Mouse (Mus musculus) midbrain, embryonic 13.5 days (tissue): ENCODE results near the gene Glcci1. TPM values are rescaled to one million over a fixed set of nuclear protein-coding genes. Genes with fewer than 3 reads are reported as not detected.

Source experiments
- ATAC-seq: fragments of 200-750 bp; cut with Nextera tagmentation; 2 replicates; pipeline ENCODE4 v1.8.0; 2017; ENCODE audit warnings: mild to moderate bottlenecking, moderate TSS enrichment, moderate library complexity
- H3K27ac ChIP-seq: fragments of 300-500 bp; sonication (generic); 2 replicates; pipeline ENCODE4 v1.5.1; 2015; ENCODE audit warnings: inconsistent platforms, mild to moderate bottlenecking, moderate library complexity
- H3K27me3 ChIP-seq: fragments of 300-500 bp; sonication (generic); 2 replicates; pipeline ENCODE4 v1.6.1; 2015; ENCODE audit warnings: mild to moderate bottlenecking, inconsistent platforms
- H3K36me3 ChIP-seq: fragments of 300-500 bp; sonication (generic); 2 replicates; pipeline ENCODE4 v1.6.1; 2015; ENCODE audit warnings: mild to moderate bottlenecking, inconsistent platforms
- H3K4me1 ChIP-seq: fragments of 300-500 bp; sonication (generic); replicated peaks from 2 replicates; pipeline ENCODE4 v1.6.1; 2015; ENCODE audit warnings: inconsistent platforms
- H3K4me2 ChIP-seq: fragments of 300-500 bp; sonication (generic); replicated peaks from 2 replicates; pipeline ENCODE4 v1.6.1; 2015; ENCODE audit warnings: moderate library complexity, mild to moderate bottlenecking, inconsistent platforms
- H3K4me3 ChIP-seq: fragments of 300-500 bp; sonication (generic); replicated peaks from 2 replicates; pipeline ENCODE4 v1.5.1; 2015; ENCODE audit warnings: mild to moderate bottlenecking, inconsistent platforms
- H3K9ac ChIP-seq: fragments of 300-500 bp; sonication (generic); replicated peaks from 2 replicates; pipeline ENCODE4 v1.6.1; 2015; ENCODE audit warnings: mild to moderate bottlenecking, inconsistent platforms
- H3K9me3 ChIP-seq: fragments of 300-500 bp; sonication (generic); 2 replicates; pipeline ENCODE4 v1.6.1; 2016; ENCODE audit warnings: mild to moderate bottlenecking, inconsistent platforms
- WGBS: fragments of 180-500 bp; shearing (Covaris S2); methylation state at CpG from one replicate; pipeline ENCODE4 v1.1.7; 2015; 5-methylcytosine and 5-hydroxymethylcytosine counted together
- polyA plus RNA-seq: library from polyadenylated mRNA; unstranded; fragments of >200 nt; fragmentation: Nextera tagmentation; extraction: Ambion mirVana; gene quantifications from 2 replicates; pipeline ENCODE4 v1.2.1, GENCODE M21; 2015

Gene Glcci1
- polyA plus RNA-seq, 1 experiment from 2014 or later: 14.6 TPM

DNA sequence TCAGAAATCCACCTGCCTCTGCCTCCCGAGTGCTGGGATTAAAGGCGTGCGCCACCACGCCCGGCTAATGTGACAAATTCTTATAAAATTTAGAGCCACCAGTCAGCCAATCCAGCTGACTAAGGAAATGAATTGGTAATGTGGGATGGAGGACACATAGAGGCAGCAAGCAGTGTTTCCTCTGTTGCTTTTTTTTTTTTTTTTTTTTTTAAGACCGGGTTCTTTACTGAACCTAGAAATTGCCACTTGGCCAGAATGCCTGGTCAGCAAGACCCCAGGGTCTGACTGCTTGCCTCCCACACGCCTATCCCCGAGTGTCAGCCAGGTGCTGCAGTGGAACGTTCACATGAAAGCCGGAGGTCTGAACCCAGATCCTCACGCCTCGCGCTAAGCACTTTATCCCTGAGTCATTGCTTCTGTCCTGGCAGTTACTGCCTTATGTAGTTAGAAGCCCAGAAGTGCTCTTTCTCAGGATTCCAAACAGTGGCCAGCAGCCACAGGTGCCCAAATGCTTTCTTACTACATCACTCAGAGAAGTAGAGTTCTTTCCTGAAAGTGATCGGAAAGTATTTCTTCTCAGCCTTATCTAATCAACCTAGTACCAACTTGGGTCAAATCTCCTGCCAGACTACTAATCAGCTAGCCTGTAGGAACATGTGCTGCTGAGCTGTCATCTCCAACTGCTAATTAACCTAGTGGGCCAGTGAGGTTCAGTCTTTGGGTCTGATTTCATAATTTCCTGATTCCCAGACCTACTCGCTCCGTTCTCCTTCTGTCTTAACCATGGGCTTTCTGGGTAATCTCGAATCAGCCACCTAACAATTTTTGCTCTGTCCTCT lies 24.7 kb upstream of the Glcci1 start:
- H3K36me3 ChIP-seq: no peaks in the 10 kb centered on the region
- H3K4me1 ChIP-seq: peaks cover 19% of the 10 kb centered on the region
- no peak overlapping the region for H3K9ac ChIP-seq
- no peak overlapping the region for H3K4me3 ChIP-seq
- H3K27ac ChIP-seq: no peak overlapping the region
- ATAC-seq: no peak
- H3K9me3 ChIP-seq: no peaks in the 10 kb centered on the region
- WGBS: 96% methylated on average over 17 of the region's 17 CpGs
- no peak overlapping the region for H3K4me2 ChIP-seq
- no peaks in the 10 kb centered on the region for H3K27me3 ChIP-seq

- Histone ChIP-seq H3K4me3 (no peak overlapping the region), H3K4me1 (peaks cover 19% of the 10 kb centered on the region), H3K9ac (no peak overlapping the region), H3K27me3 (no peaks in the 10 kb centered on the region), H3K4me2 (no peak overlapping the region), H3K27ac (no peak overlapping the region), H3K9me3 (no peaks in the 10 kb centered on the region), H3K36me3 (no peaks in the 10 kb centered on the region)
- no peak for ATAC-seq
- 86% methylated on average over 16 of the region's 16 CpGs for WGBS
Measured at GRCm38 (mm10) chr6:8485414-8486175, 23.8 kb upstream of the Glcci1 start.

- Histone ChIP-seq H3K27me3 (no peaks in the 10 kb centered on the region), H3K4me2 (peak overlapping the region; percentile 40; the same call in 1 of the 2 replicates)
- peak; percentile 62 for ATAC-seq
Measured at GRCm38 (mm10) chr6:8486391-8487043, 22.9 kb upstream of the Glcci1 start.

GRCm38 (mm10) chr6:8487044-8487853 lies 22.2 kb upstream of the Glcci1 start:
- ATAC-seq: peak; percentile 61
- Histone ChIP-seq H3K9me3 (no peaks in the 10 kb centered on the region), H3K4me2 (peak overlapping the region; percentile 40), H3K27me3 (no peaks in the 10 kb centered on the region), H3K9ac (0 out of 2 replicates have a peak overlapping the region, but pooled peaks have one; percentile 14), H3K27ac (peak overlapping the region; percentile 65; the same call in 1 of the 2 replicates), H3K36me3 (no peaks in the 10 kb centered on the region), H3K4me3 (no peak overlapping the region), H3K4me1 (peaks cover 19% of the 10 kb centered on the region)
- WGBS: 29% methylated on average over 20 of the region's 20 CpGs

More at GRCm38 (mm10) chr6:8486391-8487043, 22.9 kb upstream of the Glcci1 start:
- peaks cover 19% of the 10 kb centered on the region for H3K4me1 ChIP-seq
- H3K27ac ChIP-seq: peak overlapping the region; percentile 65; the same call in 1 of the 2 replicates
- H3K9me3 ChIP-seq: no peaks in the 10 kb centered on the region
- no peak overlapping the region for H3K9ac ChIP-seq
- H3K36me3 ChIP-seq: no peaks in the 10 kb centered on the region
- no peak overlapping the region for H3K4me3 ChIP-seq
- 69% methylated on average over 17 of the region's 17 CpGs for WGBS

GRCm38 (mm10) chr6:8488249-8488648 lies 21.2 kb upstream of the Glcci1 start:
- WGBS: 62% methylated on average over 5 of the region's 5 CpGs
- Histone ChIP-seq H3K9me3 (no peaks in the 10 kb centered on the region), H3K27ac (no peak overlapping the region), H3K27me3 (no peaks in the 10 kb centered on the region), H3K9ac (no peak overlapping the region), H3K4me1 (peaks cover 19% of the 10 kb centered on the region), H3K36me3 (no peaks in the 10 kb centered on the region), H3K4me3 (no peak overlapping the region), H3K4me2 (no peak overlapping the region)
- ATAC-seq: no peak

GRCm38 (mm10) chr6:8489266-8489665 lies 20.1 kb upstream of the Glcci1 start:
- 63% methylated on average over 7 of the region's 7 CpGs for WGBS
- Histone ChIP-seq H3K27ac (no peak overlapping the region), H3K4me2 (no peak overlapping the region), H3K4me3 (no peak overlapping the region), H3K4me1 (peaks cover 19% of the 10 kb centered on the region), H3K36me3 (no peaks in the 10 kb centered on the region), H3K27me3 (no peaks in the 10 kb centered on the region), H3K9ac (no peak overlapping the region), H3K9me3 (no peaks in the 10 kb centered on the region)
- ATAC-seq: no peak

DNA sequence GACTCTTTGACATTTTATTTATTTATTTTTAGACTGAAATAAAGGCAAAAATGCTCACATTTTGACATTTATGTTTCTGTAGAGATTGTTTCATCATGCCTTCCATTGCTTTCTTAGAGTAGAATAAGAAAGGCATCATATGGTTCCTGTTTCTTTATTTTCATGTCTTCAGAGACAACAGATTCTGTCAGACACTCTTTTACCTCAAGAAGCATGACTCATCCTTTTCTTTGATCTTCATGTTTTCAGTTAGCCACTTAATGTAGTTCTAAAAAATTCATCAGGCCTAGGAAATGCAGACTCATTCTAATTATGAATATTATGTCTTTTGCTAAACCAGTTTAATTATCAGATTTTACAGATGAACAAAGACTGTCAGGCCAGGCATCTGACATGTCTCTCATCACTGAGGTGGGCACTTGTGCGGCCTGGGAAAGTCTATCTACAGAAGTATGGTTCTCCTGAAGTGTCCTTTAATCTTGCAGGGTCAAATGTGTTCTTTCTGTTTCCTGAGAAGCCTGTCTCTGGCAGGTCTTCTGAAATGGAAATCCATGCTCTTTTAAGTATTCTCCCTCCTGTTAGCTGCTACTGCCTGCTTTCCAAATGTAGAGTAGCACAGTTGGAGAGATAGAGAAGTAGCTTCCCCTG lies 19.3 kb upstream of the Glcci1 start:
- H3K9ac ChIP-seq: no peak overlapping the region
- H3K27ac ChIP-seq: no peak overlapping the region
- H3K27me3 ChIP-seq: no peaks in the 10 kb centered on the region
- no peak overlapping the region for H3K4me3 ChIP-seq
- H3K9me3 ChIP-seq: no peaks in the 10 kb centered on the region
- no peak for ATAC-seq
- no peaks in the 10 kb centered on the region for H3K36me3 ChIP-seq
- H3K4me1 ChIP-seq: peaks cover 19% of the 10 kb centered on the region
- WGBS: 81% methylated on average over 1 of the region's 1 CpGs
- H3K4me2 ChIP-seq: no peak overlapping the region

DNA sequence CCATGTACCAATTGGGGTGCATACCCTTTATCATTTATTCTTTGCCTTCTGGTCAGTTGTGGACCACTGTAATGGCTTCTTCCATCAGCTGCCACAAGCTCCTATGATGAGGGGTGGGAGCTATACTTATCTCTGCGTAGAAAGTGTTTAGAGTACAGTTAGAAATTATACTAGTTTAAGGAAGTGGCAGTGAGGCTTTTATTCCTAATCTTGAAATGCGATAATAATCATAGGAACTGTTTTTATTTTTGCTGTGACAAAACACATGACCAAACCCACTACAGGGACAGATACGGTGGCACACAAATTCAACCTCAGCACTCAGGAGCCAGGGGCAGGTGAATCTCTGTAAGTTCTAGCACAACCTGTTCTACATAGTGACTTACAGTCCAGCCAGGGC lies 17.2 kb upstream of the Glcci1 start:
- peaks cover 6% of the 10 kb centered on the region for H3K4me1 ChIP-seq
- ATAC-seq: no peak

GRCm38 (mm10) chr6:8495109-8495826 lies 14.1 kb upstream of the Glcci1 start:
- H3K4me1 ChIP-seq: no peaks in the 10 kb centered on the region
- no peak for ATAC-seq
- no peak overlapping the region for H3K4me3 ChIP-seq
- H3K27ac ChIP-seq: no peak overlapping the region
- no peaks in the 10 kb centered on the region for H3K27me3 ChIP-seq
- WGBS: 90% methylated on average over 5 of the region's 5 CpGs
- no peak overlapping the region for H3K9ac ChIP-seq
- no peaks in the 10 kb centered on the region for H3K9me3 ChIP-seq
- no peak overlapping the region for H3K4me2 ChIP-seq
- no peaks in the 10 kb centered on the region for H3K36me3 ChIP-seq

More for the DNA sequence above, 17.2 kb upstream of the Glcci1 start:
- Histone ChIP-seq H3K4me3 (no peak overlapping the region), H3K4me2 (no peak overlapping the region), H3K9me3 (no peaks in the 10 kb centered on the region), H3K36me3 (no peaks in the 10 kb centered on the region), H3K9ac (no peak overlapping the region), H3K27me3 (no peaks in the 10 kb centered on the region), H3K27ac (no peak overlapping the region)
- WGBS: 94% methylated on average over 3 of the region's 3 CpGs

- no peaks in the 10 kb centered on the region for H3K27me3 ChIP-seq
- no peak overlapping the region for H3K4me2 ChIP-seq
- H3K9me3 ChIP-seq: no peaks in the 10 kb centered on the region
- no peak overlapping the region for H3K4me3 ChIP-seq
- no peak overlapping the region for H3K9ac ChIP-seq
- WGBS: 82% methylated on average over 4 of the region's 4 CpGs
- H3K36me3 ChIP-seq: no peaks in the 10 kb centered on the region
- no peaks in the 10 kb centered on the region for H3K4me1 ChIP-seq
- H3K27ac ChIP-seq: no peak overlapping the region
- ATAC-seq: no peak
Measured at GRCm38 (mm10) chr6:8495827-8496222, 13.6 kb upstream of the Glcci1 start.
